Mouse (Mus musculus): ENCODE results near the gene Wnk2. TPM values are rescaled to one million over a fixed set of nuclear protein-coding genes. Genes with fewer than 3 reads are reported as not detected.
A peak's percentile ranks its signal among the peaks of the same experiment; 100 is the strongest.

Gene Wnk2
- polyA plus RNA-seq, 1 experiment from 2014 or later, result 15.0 TPM

GRCm38 (mm10) chr13:49172335-49172734 lies 24.5 kb upstream of the Wnk2 start:
- no peaks in the 10 kb centered on the region for H3K27me3 ChIP-seq
- H3K9me3 ChIP-seq (replicated peaks), result no peaks in the 10 kb centered on the region
- H3K4me3 ChIP-seq, result no peak overlapping the region
- H3K36me3 ChIP-seq (ENCODE audit: poor library complexity, severe bottlenecking), result no peaks in the 10 kb centered on the region
- H3K4me2 ChIP-seq, result no peak overlapping the region
- H3K9ac ChIP-seq, result no peak overlapping the region
- ATAC-seq, result peak; percentile 74
- peaks cover 13% of the 10 kb centered on the region; the same call in 1 of the 2 replicates for H3K4me1 ChIP-seq
- WGBS, result 72% methylated on average over 7 of the region's 7 CpGs
- peak overlapping the region; percentile 57 for H3K27ac ChIP-seq

DNA sequence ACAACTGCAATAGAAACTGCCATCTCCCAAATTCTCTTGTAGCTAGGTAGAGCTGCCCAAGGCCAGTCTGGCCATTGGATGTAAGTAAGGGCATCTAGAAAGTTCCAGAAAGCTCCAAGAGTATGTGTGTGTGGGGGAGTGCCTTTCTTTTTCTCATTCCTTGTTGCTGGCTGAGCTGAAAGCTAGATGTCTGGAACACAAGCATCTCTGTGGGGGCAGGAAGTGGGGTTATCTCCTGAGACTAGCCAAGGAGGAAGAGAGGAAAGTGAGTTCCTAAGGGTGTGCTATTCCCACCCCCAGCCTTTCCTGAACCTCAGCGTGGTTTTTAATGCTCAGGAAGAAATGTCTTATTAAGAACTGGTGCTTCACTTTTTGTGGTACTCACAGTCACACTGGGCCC lies 23.9 kb upstream of the Wnk2 start:
- Histone ChIP-seq H3K4me3 (no peak overlapping the region), H3K36me3 (ENCODE audit: poor library complexity, severe bottlenecking) (no peaks in the 10 kb centered on the region), H3K27me3 (no peaks in the 10 kb centered on the region), H3K9ac (no peak overlapping the region), H3K4me2 (no peak overlapping the region), H3K27ac (peak overlapping the region; percentile 57), H3K4me1 (peaks cover 13% of the 10 kb centered on the region; the same call in 1 of the 2 replicates), H3K9me3 (replicated peaks) (no peaks in the 10 kb centered on the region)
- 79% methylated on average over 1 of the region's 1 CpGs for WGBS
- ATAC-seq, result no peak

DNA sequence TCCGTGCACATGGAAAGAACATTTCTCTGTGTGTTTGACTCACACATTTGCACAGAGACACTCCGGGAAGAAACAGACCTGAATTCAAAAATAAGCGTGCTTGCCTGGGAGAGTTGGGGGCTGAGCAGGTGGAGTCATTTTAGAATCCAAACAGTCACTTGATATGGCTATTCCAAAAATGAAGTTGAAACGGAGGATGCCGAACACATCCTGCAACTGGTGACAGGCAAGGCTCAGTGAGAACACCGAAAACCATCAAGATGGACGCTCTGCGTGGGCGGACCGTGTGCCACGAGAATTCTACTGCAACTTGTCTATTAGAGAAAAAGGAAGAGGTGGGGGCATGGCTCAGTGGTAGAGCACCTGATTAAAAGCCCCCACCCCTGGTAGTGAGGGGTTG lies 22.8 kb upstream of the Wnk2 start:
- no peak for ATAC-seq
- WGBS, result 95% methylated on average over 11 of the region's 11 CpGs
- no peak overlapping the region for H3K4me2 ChIP-seq

DNA sequence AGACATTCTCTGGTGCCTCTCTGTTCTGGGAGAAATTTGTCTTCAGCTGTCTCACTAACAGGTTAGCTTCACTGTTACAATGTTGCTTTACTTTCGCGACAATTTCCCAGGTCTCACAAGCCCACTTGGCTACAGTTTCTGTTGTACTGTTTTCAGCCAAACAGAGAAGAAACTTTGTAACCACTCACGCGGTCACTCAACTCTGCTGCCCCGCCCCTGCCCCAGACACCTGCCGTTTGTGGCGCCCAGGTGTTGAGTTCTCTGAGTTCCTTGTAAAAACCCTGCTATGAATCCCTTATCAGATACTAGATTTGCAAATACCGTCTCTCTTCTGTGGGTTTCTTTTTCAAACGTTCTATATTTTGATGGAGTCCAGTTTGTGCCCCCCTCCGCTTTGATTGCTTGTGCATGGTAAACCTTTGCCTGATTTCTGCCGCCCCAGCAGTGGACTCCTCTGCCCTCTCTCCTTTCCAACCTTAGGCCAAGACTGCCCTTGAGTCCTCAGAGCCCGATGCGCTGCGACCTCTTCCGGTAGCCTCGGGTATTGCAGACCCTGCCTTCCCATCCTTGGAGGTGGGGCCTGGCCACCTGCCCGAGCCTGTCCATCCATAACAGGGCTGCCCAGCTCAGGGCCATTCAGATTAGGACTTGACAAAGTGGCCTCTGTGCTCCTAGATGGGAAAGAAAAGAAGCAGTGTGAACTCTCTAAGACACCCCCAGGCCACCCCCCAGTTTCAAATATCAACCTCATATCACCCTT lies 21.8 kb upstream of the Wnk2 start:
- peaks cover 13% of the 10 kb centered on the region; the same call in 1 of the 2 replicates for H3K4me1 ChIP-seq
- WGBS, result 21% methylated on average over 17 of the region's 17 CpGs
- no peak overlapping the region for H3K27ac ChIP-seq
- H3K4me2 ChIP-seq, result no peak overlapping the region
- no peaks in the 10 kb centered on the region for H3K9me3 ChIP-seq (replicated peaks)
- H3K27me3 ChIP-seq, result no peaks in the 10 kb centered on the region
- no peaks in the 10 kb centered on the region for H3K36me3 ChIP-seq (ENCODE audit: poor library complexity, severe bottlenecking)
- H3K4me3 ChIP-seq, result no peak overlapping the region
- ATAC-seq, result peak; percentile 40
- no peak overlapping the region for H3K9ac ChIP-seq

More for the DNA sequence above, 22.8 kb upstream of the Wnk2 start:
- H3K36me3 ChIP-seq (ENCODE audit: poor library complexity, severe bottlenecking), result no peaks in the 10 kb centered on the region
- no peaks in the 10 kb centered on the region for H3K9me3 ChIP-seq (replicated peaks)
- H3K27me3 ChIP-seq, result no peaks in the 10 kb centered on the region
- H3K27ac ChIP-seq, result no peak overlapping the region
- H3K4me1 ChIP-seq, result peaks cover 13% of the 10 kb centered on the region; the same call in 1 of the 2 replicates
- H3K9ac ChIP-seq, result no peak overlapping the region
- no peak overlapping the region for H3K4me3 ChIP-seq

GRCm38 (mm10) chr13:49167081-49167480 lies 19.3 kb upstream of the Wnk2 start:
- H3K27me3 ChIP-seq, result no peaks in the 10 kb centered on the region
- H3K9ac ChIP-seq, result no peak overlapping the region
- no peak overlapping the region for H3K4me3 ChIP-seq
- no peak overlapping the region for H3K4me2 ChIP-seq
- 70% methylated on average over 9 of the region's 9 CpGs for WGBS
- no peaks in the 10 kb centered on the region for H3K9me3 ChIP-seq (replicated peaks)
- H3K36me3 ChIP-seq (ENCODE audit: poor library complexity, severe bottlenecking), result no peaks in the 10 kb centered on the region
- ATAC-seq, result no peak
- H3K27ac ChIP-seq, result no peak overlapping the region
- no peaks in the 10 kb centered on the region for H3K4me1 ChIP-seq

DNA sequence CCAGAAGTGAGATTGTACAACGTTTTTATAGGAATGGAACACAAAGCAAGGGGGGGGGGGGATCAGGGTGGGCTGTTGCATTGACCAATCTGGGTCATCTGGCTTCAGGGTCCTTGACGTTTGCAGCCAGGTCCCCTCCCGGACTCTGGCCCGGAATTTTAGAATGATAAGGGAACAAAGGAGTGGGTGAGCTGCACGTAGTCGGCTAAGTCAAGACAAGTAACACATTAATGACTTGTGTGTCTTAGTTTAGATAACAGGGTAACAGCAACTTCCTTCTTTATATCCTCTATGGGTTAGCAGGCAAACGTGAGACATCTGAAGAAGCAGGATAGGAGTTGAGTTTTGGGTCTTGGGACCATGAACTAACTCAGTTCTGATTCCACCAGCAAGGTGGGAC lies 15.8 kb upstream of the Wnk2 start:
- no peaks in the 10 kb centered on the region for H3K4me1 ChIP-seq
- no peaks in the 10 kb centered on the region for H3K27me3 ChIP-seq
- H3K36me3 ChIP-seq (ENCODE audit: poor library complexity, severe bottlenecking), result no peaks in the 10 kb centered on the region
- H3K9me3 ChIP-seq (replicated peaks), result no peaks in the 10 kb centered on the region
- H3K9ac ChIP-seq, result no peak overlapping the region
- no peak overlapping the region for H3K4me3 ChIP-seq
- WGBS, result 86% methylated on average over 7 of the region's 7 CpGs
- no peak overlapping the region for H3K4me2 ChIP-seq
- no peak for ATAC-seq
- no peak overlapping the region for H3K27ac ChIP-seq

- H3K4me2 ChIP-seq, result no peak overlapping the region
- ATAC-seq, result no peak
- H3K9ac ChIP-seq, result no peak overlapping the region
- no peaks in the 10 kb centered on the region for H3K36me3 ChIP-seq (ENCODE audit: poor library complexity, severe bottlenecking)
- no peak overlapping the region for H3K4me3 ChIP-seq
- WGBS, result 78% methylated on average over 4 of the region's 4 CpGs
- H3K27ac ChIP-seq, result no peak overlapping the region
- H3K4me1 ChIP-seq, result no peaks in the 10 kb centered on the region
- no peaks in the 10 kb centered on the region for H3K9me3 ChIP-seq (replicated peaks)
- H3K27me3 ChIP-seq, result no peaks in the 10 kb centered on the region
These were observed 14.9 kb upstream of the Wnk2 start for GRCm38 (mm10) chr13:49162722-49163121.

- ATAC-seq, result no peak
- H3K4me1 ChIP-seq, result no peaks in the 10 kb centered on the region
- no peak overlapping the region for H3K9ac ChIP-seq
- H3K4me3 ChIP-seq, result no peak overlapping the region
- no peaks in the 10 kb centered on the region for H3K36me3 ChIP-seq (ENCODE audit: poor library complexity, severe bottlenecking)
- no peak overlapping the region for H3K4me2 ChIP-seq
- H3K9me3 ChIP-seq (replicated peaks), result no peaks in the 10 kb centered on the region
- H3K27me3 ChIP-seq, result no peaks in the 10 kb centered on the region
- WGBS, result 77% methylated on average over 2 of the region's 2 CpGs
- no peak overlapping the region for H3K27ac ChIP-seq
These were observed 13.4 kb upstream of the Wnk2 start for GRCm38 (mm10) chr13:49161236-49161635.

DNA sequence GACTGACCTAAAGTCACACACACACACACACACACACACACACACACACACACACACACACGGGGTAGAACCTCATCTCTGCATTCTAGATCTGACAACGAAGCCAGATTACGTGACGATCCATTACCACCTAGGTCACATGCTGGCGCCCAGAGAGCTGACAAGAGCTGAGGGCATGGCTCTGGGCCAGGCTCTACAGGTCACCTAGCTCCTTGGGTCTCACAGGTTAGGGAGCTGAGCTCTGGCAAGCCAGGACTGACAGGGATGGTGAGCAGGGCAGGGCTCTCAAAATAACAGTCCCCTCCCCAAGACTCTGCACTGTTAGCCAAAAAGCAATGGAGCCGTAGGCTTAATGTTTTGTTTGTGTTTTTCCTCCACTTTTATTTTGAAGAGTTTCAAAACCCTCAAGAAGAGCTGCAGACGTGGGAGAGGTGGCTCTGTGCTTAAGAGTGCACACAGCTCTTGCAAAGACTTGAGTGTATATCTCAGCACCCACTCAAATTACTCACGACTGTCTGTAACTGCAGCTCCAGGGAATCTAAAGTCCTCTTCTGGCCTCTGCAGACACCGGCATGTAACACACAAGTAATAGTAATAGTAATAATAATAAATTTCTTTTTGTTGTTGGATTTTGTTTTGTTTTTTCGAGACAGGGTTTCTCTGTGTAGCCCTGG lies 10.4 kb upstream of the Wnk2 start:
- ATAC-seq, result no peak

DNA sequence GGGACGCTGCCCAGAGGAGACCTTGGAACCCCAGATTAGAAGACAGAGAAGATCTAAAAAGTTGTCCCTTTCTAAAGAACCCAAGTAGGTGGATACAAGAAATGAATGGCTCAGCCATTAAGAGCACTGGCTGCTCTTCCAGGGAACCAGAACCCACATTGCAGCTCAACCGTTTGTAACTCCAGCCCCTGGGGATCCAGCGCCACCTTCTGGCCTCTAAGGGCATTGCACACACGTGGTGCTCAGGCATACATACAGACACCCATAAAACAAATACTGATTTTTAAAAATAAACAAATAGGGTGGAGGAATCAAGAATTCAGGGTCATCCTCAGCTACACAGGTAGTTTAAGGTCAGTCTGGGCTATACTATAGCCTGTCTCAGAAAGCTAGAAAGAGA lies 8.8 kb upstream of the Wnk2 start:
- ATAC-seq, result no peak
- no peaks in the 10 kb centered on the region for H3K4me1 ChIP-seq
- WGBS, result 78% methylated on average over 4 of the region's 4 CpGs
- no peaks in the 10 kb centered on the region for H3K27me3 ChIP-seq
- no peak overlapping the region for H3K4me3 ChIP-seq
- no peak overlapping the region for H3K27ac ChIP-seq
- no peaks in the 10 kb centered on the region for H3K36me3 ChIP-seq (ENCODE audit: poor library complexity, severe bottlenecking)
- H3K9me3 ChIP-seq (replicated peaks), result no peaks in the 10 kb centered on the region
- no peak overlapping the region for H3K4me2 ChIP-seq
- H3K9ac ChIP-seq, result no peak overlapping the region

More for the DNA sequence above, 10.4 kb upstream of the Wnk2 start:
- Histone ChIP-seq H3K36me3 (ENCODE audit: poor library complexity, severe bottlenecking) (no peaks in the 10 kb centered on the region), H3K4me3 (no peak overlapping the region), H3K4me2 (no peak overlapping the region), H3K9ac (no peak overlapping the region), H3K27ac (no peak overlapping the region), H3K9me3 (replicated peaks) (no peaks in the 10 kb centered on the region), H3K27me3 (no peaks in the 10 kb centered on the region), H3K4me1 (no peaks in the 10 kb centered on the region)
- WGBS, result 75% methylated on average over 10 of the region's 10 CpGs

- ATAC-seq, result no peak
These were observed 6.8 kb upstream of the Wnk2 start for GRCm38 (mm10) chr13:49154621-49155020.

GRCm38 (mm10) chr13:49154028-49154427 lies 6.2 kb upstream of the Wnk2 start:
- WGBS, result 80% methylated on average over 10 of the region's 10 CpGs
- no peak overlapping the region for H3K27ac ChIP-seq
- ATAC-seq, result no peak
- H3K4me3 ChIP-seq, result no peak overlapping the region
- H3K9me3 ChIP-seq (replicated peaks), result no peaks in the 10 kb centered on the region
- H3K9ac ChIP-seq, result no peak overlapping the region
- peaks cover 6% of the 10 kb centered on the region; the same call in 1 of the 2 replicates for H3K27me3 ChIP-seq
- H3K4me2 ChIP-seq, result no peak overlapping the region
- no peaks in the 10 kb centered on the region for H3K36me3 ChIP-seq (ENCODE audit: poor library complexity, severe bottlenecking)
- no peaks in the 10 kb centered on the region for H3K4me1 ChIP-seq

More at GRCm38 (mm10) chr13:49154621-49155020, 6.8 kb upstream of the Wnk2 start:
- Histone ChIP-seq H3K4me3 (no peak overlapping the region), H3K9ac (no peak overlapping the region), H3K4me2 (no peak overlapping the region), H3K9me3 (replicated peaks) (no peaks in the 10 kb centered on the region), H3K27ac (no peak overlapping the region), H3K27me3 (0 out of 2 replicates have a peak, but pooled peaks cover 2% of the 10 kb centered on the region), H3K4me1 (no peaks in the 10 kb centered on the region), H3K36me3 (ENCODE audit: poor library complexity, severe bottlenecking) (no peaks in the 10 kb centered on the region)
- 53% methylated on average over 7 of the region's 7 CpGs for WGBS
